Mouse (Mus musculus) testis, adult 2 months (tissue): ENCODE measurements around the gene Arsb.

Source experiments
- CTCF ChIP-seq: fragments of 200-500 bp; IDR thresholded peaks from 2 replicates; pipeline ENCODE4 v1.5.1; 2012; ENCODE audit warnings: low read depth, mild to moderate bottlenecking, inconsistent platforms, low read length, moderate library complexity; ENCODE audit not compliant: control insufficient read depth, insufficient read depth, insufficient replicate concordance
- POLR2A ChIP-seq: fragments of 200-500 bp; IDR thresholded peaks from 2 replicates; pipeline ENCODE4 v1.6.1; 2012; ENCODE audit warnings: low read depth, mild to moderate bottlenecking, inconsistent platforms, low read length, moderate library complexity; ENCODE audit not compliant: control insufficient read depth

DNA sequence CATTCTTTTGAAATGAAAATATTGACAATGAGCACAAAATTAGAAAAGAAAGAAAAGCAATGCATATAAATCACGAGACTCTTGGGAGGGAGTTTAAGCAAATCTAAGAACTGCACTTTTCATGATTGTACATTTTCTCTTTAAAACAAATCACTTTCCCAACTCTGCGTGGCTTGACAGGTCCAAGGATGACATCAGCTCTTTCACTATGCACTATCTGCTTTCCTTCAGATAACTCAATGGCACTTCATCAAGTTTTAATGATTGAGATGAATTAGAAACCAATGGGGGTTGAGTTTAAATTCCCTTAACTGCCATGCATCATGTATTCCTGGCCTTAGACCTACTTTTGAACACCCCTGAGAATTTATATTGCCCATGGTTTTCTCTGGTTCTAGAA, 124.0 kb downstream of the Arsb start:
- TF ChIP-seq CTCF (no peak), POLR2A (no peak)
